Mouse (Mus musculus) hindbrain, embryonic 15.5 days (tissue): Measurements from ENCODE around the gene Lyz2. TPM values are rescaled to one million over a fixed set of nuclear protein-coding genes. Genes with fewer than 3 reads are reported as not detected.

ENCODE experiments used
- ATAC-seq: fragments of 200-750 bp; cut with Nextera tagmentation; 2 replicates; pipeline ENCODE4 v1.8.0; 2017; ENCODE audit warnings: low read depth, moderate number of reproducible peaks, moderate TSS enrichment; ENCODE audit not compliant: low FRiP score
- H3K27ac ChIP-seq: fragments of 300-500 bp; sonication (generic); replicated peaks from 2 replicates; pipeline ENCODE4 v1.5.1; 2015; ENCODE audit warnings: mild to moderate bottlenecking, inconsistent platforms
- H3K27me3 ChIP-seq: fragments of 300-500 bp; sonication (generic); 2 replicates; pipeline ENCODE4 v1.6.1; 2015; ENCODE audit warnings: control low read depth, inconsistent platforms
- H3K36me3 ChIP-seq: fragments of 300-500 bp; sonication (generic); 2 replicates; pipeline ENCODE4 v1.6.1; 2015; ENCODE audit warnings: control low read depth, inconsistent platforms
- H3K4me1 ChIP-seq: fragments of 300-500 bp; sonication (generic); replicated peaks from 2 replicates; pipeline ENCODE4 v1.6.1; 2015; ENCODE audit warnings: control low read depth, inconsistent platforms
- H3K4me2 ChIP-seq: fragments of 300-500 bp; sonication (generic); 2 replicates; pipeline ENCODE4 v1.6.1; 2015; ENCODE audit warnings: moderate library complexity, mild to moderate bottlenecking, inconsistent platforms
- H3K4me3 ChIP-seq: fragments of 300-500 bp; sonication (generic); 2 replicates; pipeline ENCODE4 v1.5.1; 2015; ENCODE audit warnings: mild to moderate bottlenecking, inconsistent platforms
- H3K9ac ChIP-seq: fragments of 300-500 bp; sonication (generic); 2 replicates; pipeline ENCODE4 v1.6.1; 2015; ENCODE audit warnings: inconsistent platforms
- H3K9me3 ChIP-seq: fragments of 300-500 bp; sonication (generic); 2 replicates; pipeline ENCODE4 v1.6.1; 2016; ENCODE audit warnings: control low read depth, inconsistent platforms
- WGBS: fragments of 180-500 bp; shearing (Covaris S2); methylation state at CpG from one replicate; pipeline ENCODE4 v1.1.7; 2015; 5-methylcytosine and 5-hydroxymethylcytosine counted together
- polyA plus RNA-seq: library from polyadenylated mRNA; unstranded; fragments of >200 nt; fragmentation: Nextera tagmentation; extraction: Ambion mirVana; gene quantifications from 2 replicates; pipeline ENCODE4 v1.2.1, GENCODE M21; 2015

The Lyz2 gene
- polyA plus RNA-seq, 1 experiment from 2014 or later = 28.0 TPM

DNA sequence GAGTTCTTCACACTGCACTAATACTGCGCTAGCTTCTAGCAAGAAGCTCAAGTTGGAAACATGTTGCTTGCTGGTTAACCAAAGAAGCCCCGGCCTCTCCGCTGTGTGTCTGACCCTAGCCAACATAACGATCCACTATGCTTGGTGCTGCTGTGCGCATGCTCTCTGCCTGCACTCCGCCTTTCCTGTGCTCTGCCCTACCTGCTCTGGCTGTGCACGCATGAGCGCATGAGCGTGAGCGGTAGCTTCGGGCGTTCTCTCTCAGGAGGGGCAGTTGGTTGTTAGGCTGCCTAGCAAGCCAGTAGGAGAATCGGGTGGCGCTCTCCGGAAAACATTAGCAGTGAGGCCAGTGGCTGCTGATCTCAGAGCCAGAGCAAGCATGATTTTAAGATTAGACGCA lies 52.3 kb downstream of the Lyz2 start:
- H3K9ac ChIP-seq = no peak overlapping the region
- WGBS = 71% methylated on average over 16 of the region's 16 CpGs
- H3K36me3 ChIP-seq = no peaks in the 10 kb centered on the region
- H3K4me3 ChIP-seq = no peak overlapping the region
- H3K4me1 ChIP-seq = peaks cover 5% of the 10 kb centered on the region
- no peaks in the 10 kb centered on the region for H3K27me3 ChIP-seq
- H3K4me2 ChIP-seq = 0 out of 2 replicates have a peak overlapping the region, but pooled peaks have one; percentile 9
- H3K9me3 ChIP-seq = no peaks in the 10 kb centered on the region
- no peak overlapping the region for H3K27ac ChIP-seq
- ATAC-seq = no peak

Other genes with a start within 250 kb of the Lyz2 start
- not detected in 2 replicates for gene Lrrc10, start 237.0 kb downstream of the Lyz2 start, polyA plus RNA-seq
- 237 and 245 TPM in 2 replicates for gene Cct2, start 218.5 kb downstream of the Lyz2 start, polyA plus RNA-seq
- gene Frs2, start 133.8 kb downstream of the Lyz2 start, polyA plus RNA-seq = 20.3 and 23.4 TPM in 2 replicates
- gene Yeats4, start 57.8 kb downstream of the Lyz2 start, polyA plus RNA-seq = 99.3 and 100.0 TPM in 2 replicates
- gene 9530003J23Rik, start 43.6 kb downstream of the Lyz2 start, polyA plus RNA-seq = not detected in 2 replicates
- gene Lyz1, start 10.5 kb upstream of the Lyz2 start, polyA plus RNA-seq = not detected in 2 replicates
- gene Cpsf6, start 97.7 kb upstream of the Lyz2 start, polyA plus RNA-seq = 123 and 126 TPM in 2 replicates